In the genomic region with DNA sequence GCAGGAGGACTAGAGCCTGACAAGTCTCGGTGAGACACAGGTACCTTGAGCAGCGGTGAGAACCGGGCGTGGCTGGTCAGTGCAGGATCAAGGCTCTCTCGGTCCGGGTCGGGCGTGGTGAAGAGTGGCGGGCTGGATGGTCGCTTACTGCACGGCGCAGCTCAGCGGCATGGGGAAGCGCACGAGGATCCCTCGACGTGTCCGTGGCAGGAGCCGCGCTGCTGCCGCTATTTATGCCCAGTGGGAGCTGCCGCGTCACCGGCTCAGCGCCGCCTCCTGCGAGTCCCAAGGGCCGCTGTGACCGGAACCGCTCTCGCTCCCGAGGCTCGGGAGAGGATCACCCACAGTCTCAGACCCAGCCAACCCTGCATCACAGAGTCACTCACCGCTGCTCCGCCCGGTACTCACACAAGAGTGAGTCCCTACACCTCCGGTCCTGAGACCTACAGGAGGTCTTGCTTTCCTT, we compare ENCODE assay signal across 9 mouse cellular contexts. TPM values are rescaled to one million over a fixed set of nuclear protein-coding genes. Genes with fewer than 3 reads are reported as not detected.
A peak's percentile ranks its signal among the peaks of the same experiment; 100 is the strongest.
DNase-seq lines count a peak whose midpoint lies in the region; ATAC-seq and TF ChIP-seq lines count a peak whose summit lies in the region.
"Had no signal": no experiment of that assay in that cellular context is flagged by ENCODE, and none has a peak within 500 bp of the region (broad histone marks: within the 10 kb centered on the region; RNA-seq: fewer than 3 reads in every experiment).

A gene (minus strand): TSS at position 277 of the 466 bp plus-strand sequence.

- no peak within 1 kb of the TSS for H3K27ac ChIP-seq in left cerebral cortex, adult 2 months
- H3K27ac ChIP-seq in brown adipose tissue, adult 24 weeks (replicated peaks; ENCODE audit: low read depth, low read length) = no peak within 1 kb of the TSS
- no peak within 1 kb of the TSS for H3K27ac ChIP-seq in limb, embryonic 13.5 days

- no peaks in the 10 kb centered on the region for H3K4me1 ChIP-seq in brown adipose tissue, adult 24 weeks (ENCODE audit: control insufficient read depth, insufficient read depth, insufficient read length, low read length)
- H3K4me1 ChIP-seq in limb, embryonic 13.5 days = peaks cover 8% of the 10 kb centered on the region

- H3K4me2 ChIP-seq in limb, embryonic 13.5 days (replicated peaks) = peak within 1 kb of the TSS; percentile 71

- peaks cover 56% of the 10 kb centered on the region for H3K27me3 ChIP-seq in limb, embryonic 13.5 days
- H3K27me3 ChIP-seq: Patski had no signal

- no peaks in the 10 kb centered on the region for H3K36me3 ChIP-seq in limb, embryonic 13.5 days

- no peak for TF ChIP-seq CTCF in left cerebral cortex, adult 2 months (IDR thresholded peaks at IDR 0.05)

- intact Hi-C loops in left cerebral cortex, adult 2 months (cut with DNase I) = no loop called here
- intact Hi-C loops in heart, postnatal 14 days (cut with DNase I) = no loop called here

- H3K9ac ChIP-seq in limb, embryonic 13.5 days = peak within 1 kb of the TSS; percentile 59

- DNase-seq in left cerebral cortex, adult 2 months (ENCODE audit: extremely low spot score in 1 of 2, low spot score in 2 of 2) = peak in 1 of 2 experiments; percentile 24
- no peak for DNase-seq in left cerebral cortex, adult 8-10 months (ENCODE audit: low spot score in 2 of 2)
- DNase-seq in heart, postnatal 14 days = peak; percentile 29 to 47
- no peak for DNase-seq in cerebellum, adult 11-12 months
- no peak for DNase-seq in natural killer cell, adult 2 months (ENCODE audit: low spot score in 2 of 2)

- WGBS in limb, embryonic 13.5 days = 1% methylated on average over 37 of the region's 37 CpGs

- H3K4me3 ChIP-seq in left cerebral cortex, adult 2 months = 0 out of 2 replicates have a peak within 1 kb of the TSS, but pooled peaks have one; percentile 7
- H3K4me3 ChIP-seq in brown adipose tissue, adult 24 weeks (ENCODE audit: insufficient read depth, low read depth, low read length) = 0 out of 2 replicates have a peak within 1 kb of the TSS, but pooled peaks have one; percentile 13
- H3K4me3 ChIP-seq in limb, embryonic 13.5 days = peak within 1 kb of the TSS; percentile 39

- no peak; the same call in 1 of the 2 replicates for ATAC-seq in limb, embryonic 13.5 days (ENCODE audit: low FRiP score, low read depth)
- ATAC-seq in monocyte, adult 5-6 weeks (replicated peaks; ENCODE audit: insufficient number of reproducible peaks, low FRiP score, low TSS enrichment, poor library complexity, severe bottlenecking) = 0 out of 2 replicates have a peak, but pooled peaks have one; percentile 38
- ATAC-seq: Patski had no signal

- H3K9me3 ChIP-seq in limb, embryonic 13.5 days = no peaks in the 10 kb centered on the region

RNA-seq across cellular contexts. Expression of the gene that starts here (rescaled TPM):
- total RNA-seq in left cerebral cortex, adult 2 months (2021) = under 1 TPM in 1 of 2 experiments, not detected in 1; 0.56 TPM
- 1 to 10 TPM in 3 of 4 experiments, under 1 TPM in 1; 0.82 to 3.3 (median 1.6) TPM for total RNA-seq in left cerebral cortex, adult 8-10 months (2022)
- polyA plus RNA-seq in brown adipose tissue, adult 24 weeks (2012; ENCODE audit: insufficient read depth, insufficient read length, missing spikeins) = not detected in 2 replicates
- not detected for total RNA-seq in heart, postnatal 14 days (2021)
- polyA plus RNA-seq in limb, embryonic 13.5 days (2015; fragmentation: Nextera tagmentation; extraction: Ambion mirVana) = 0.57 and 0.92 TPM in 2 replicates
- total RNA-seq in monocyte, adult 5-6 weeks (2017) = not detected in 3 replicates
- polyA plus RNA-seq: Patski had no signal

Comparison
In these comparisons a context has a peak if more than half of its experiments do, and no peak if none do; other contexts are left out.
1. Peak in DNase-seq in heart, postnatal 14 days; RNA of the gene not detected or under 1 TPM.
2. Peak in ATAC-seq in monocyte, adult 5-6 weeks; RNA of the gene not detected or under 1 TPM.